Mouse (Mus musculus) hindlimb bud, embryonic 11.5 days (tissue): ENCODE results near the gene Alk.

Experiments used
- DNase-seq: peaks from one replicate; pipeline ENCODE4 v3.0.0-alpha.2; 2012; ENCODE audit warnings: low read depth, low spot score; ENCODE audit errors: extremely low spot score

Alk gene

DNA sequence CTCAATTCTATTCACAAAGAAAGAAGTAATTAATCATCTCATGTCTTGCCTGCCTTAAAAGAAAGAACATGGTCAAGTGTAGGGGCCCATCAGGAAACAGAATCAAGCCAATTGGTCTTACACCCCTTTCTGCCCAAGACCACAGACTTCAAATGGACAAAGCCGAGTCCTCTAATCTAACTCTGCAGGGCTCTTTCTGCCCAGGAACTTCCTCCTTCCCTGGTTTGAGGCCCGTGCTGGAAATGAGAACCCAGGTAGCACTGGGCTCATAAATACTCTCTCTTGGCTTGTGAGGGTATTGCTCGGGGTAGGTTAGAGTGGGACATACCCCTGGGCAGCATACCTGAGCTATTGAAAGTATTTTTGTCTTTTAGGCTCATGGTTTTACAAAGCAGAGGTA, 451.4 kb downstream of the Alk start:
- DNase-seq, result no peak

DNA sequence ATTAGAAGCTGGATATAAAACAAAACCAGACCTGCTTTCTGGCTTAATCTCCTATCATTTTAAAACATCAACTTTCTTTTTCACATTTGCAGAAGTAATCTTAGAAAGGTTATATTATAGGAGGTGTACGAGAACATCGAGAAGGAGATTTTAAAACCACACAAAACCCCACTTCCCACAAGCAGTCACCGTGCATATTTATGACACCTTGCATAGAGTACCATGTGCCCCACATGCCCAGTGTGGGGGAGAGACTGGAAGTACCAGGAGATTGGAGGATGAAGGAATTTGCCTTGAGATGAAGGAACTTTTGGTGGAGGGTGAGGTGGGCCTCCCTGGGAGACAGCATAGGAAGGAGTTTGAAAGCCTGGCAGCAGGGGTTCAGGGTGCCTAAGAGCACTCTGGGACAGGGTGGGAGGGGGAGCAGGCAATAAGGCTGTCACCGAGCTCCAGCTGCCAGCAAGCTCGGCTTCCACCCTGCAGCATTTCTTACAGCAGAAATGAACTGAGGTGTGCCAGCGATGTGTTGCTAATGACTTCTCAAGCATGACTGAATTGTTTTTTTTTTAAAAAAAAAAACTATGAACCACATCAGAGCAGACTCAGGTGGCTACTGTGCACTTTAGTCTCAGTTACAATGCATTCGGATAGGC, 459.4 kb downstream of the Alk start:
- no peak for DNase-seq

DNA sequence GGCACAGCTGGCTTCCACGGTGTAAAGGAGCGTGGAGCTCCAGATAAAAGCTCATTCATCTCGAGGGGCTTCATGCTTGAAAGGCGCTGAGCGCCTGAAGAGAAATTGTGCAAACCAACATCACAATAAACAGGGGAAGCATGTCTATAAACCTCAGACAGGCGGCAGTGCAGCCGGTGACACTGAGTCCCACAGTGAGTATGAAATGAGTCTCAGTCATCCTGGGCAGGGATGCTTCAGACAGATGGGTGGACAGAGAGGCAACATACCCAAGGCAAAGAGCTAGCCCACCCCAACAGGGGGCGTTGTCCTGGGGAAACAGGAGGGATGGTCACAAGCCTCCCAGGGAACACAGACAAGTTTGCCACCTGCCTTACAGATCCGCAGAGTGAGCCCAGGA, 460.0 kb downstream of the Alk start:
- no peak for DNase-seq

DNA sequence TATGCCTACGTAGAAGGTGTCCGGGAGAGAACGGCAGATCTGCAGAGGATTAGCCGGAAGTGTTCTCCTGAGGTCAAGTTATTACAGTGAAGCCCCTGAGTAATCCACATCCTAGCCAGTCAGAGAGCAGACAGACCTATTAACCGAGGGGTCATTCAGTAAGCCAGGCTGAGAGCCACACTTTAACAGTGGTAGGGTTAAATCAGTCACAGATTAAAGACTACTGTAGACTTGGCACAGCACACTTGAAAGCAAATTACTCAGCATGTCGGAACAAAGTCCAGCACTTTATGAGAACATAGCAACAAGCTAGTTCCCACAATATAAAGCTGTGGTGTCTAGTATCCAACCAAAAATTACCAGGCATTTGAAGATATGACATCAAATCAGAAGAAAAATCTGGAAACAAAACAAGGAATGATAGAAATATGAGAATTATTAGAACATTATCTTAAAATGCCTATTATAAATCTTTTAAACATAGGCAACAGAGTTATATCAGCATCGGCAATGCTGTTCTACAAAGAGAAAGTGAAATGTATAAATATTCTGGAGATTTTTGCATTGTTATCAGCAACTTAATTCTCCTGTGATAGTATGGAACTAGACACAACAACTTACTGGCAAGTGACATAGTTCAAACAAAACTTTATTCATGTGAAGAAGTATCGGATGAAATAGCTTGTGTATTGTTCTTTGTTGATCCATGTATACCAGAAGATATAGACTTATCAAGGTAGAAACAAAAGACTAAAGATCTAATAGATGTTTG, 472.1 kb downstream of the Alk start:
- no peak for DNase-seq

DNA sequence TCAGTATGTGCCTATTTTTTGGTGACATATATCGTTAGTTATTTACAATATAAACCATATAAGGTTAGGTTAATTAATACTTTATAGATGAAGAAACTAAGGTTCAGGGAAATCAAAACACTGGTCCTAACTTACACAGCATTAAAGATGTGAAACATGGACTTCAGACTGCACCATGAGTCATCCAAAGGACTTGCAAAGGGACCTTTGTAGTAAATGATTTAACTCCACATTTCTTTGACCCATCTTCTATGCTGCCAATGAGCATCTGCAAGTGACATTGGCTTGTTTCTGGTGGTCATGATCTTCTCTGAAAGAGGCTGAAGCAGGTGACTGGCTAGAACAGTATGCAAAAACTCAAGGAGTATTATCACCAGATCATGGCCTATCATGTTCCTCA, 482.8 kb downstream of the Alk start:
- no peak for DNase-seq

DNA sequence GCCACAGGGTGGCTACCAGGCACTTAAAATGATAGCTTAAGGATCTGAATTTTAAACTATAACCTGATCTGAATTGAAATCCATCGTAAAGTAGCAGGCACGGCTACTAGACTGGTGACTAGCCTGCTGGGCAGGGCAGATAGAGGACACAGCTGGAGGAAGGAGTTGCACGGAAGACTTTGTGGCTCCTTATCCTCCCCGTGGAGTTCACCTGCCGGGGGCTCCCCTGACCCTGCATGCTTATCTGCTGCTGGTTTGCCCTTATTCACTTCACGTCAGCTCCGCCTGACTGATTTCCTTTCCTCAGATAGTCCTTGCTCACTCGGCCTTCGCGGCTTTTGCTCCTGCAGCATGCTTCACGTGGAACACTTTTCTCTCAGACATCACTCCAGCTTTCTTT, 484.1 kb downstream of the Alk start:
- no peak for DNase-seq

DNA sequence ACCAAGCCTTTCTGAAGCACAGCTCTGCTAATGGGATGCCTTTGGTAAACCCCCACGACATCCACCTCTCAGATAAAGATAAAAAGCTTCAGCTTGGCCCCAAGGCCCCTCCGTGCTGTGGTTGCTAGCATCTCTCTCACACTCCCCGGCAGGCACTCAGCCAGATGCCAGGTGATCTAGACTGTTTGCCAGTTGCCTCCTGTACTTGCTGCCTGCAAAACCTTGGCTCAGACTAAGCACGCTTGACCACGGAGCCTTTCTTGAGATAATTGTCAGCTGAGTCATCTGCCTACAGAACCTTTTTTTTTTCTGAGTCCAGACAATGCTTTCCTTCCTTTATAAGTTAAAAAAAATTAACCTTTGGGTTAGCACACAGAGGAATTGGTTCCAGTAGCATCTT, 486.1 kb downstream of the Alk start:
- no peak for DNase-seq

DNA sequence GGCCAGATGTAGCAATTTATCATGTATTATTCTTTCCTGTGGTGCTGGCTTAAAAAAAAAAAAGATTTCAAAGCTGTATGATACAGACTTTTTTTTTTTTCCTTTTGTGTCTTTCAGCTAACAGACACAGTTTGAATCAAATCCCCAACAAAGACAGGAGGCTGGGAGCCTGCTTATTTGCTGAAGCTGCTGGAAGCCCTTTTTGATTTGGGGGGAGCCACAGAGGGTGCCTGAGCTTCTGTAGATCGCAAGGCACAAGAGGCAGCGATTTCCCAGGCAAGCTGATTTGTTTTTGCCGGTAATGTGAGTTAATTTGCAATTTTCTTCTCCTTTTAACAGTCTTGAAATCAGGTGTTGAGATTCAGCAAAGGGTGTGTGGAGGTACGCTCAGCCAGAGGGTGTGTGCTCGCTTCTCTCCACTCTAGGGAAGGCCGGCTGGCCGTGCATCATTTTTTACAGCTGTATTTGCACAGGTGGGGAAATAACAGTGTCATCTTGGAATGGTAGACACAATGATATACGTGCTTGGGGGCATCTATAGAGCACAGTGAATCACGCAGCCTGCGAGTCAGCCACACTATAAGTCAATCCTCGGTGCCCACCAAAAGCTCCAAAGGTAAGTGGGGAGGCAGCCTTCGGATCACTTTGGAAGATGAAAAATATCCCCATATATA, 489.0 kb downstream of the Alk start:
- no peak for DNase-seq

DNA sequence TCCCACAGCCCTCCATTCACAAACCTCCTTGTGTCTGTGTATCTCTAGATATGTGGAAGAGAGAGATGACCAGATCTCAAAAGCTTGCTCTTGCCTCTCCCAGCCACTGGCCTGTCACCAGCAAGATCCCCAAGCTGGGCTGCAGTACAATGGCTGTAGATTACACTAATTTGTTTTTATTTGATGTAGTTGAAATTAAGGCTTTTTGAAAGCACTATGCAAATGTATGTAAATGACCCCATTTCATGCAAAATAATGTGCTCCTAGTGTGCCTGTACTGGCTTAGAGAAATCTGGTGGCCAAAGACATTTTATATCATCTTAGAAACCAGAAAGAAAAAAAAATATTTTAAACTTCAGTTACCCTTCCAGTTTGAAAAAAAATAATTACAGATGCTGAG, 492.4 kb downstream of the Alk start:
- DNase-seq, result no peak

DNA sequence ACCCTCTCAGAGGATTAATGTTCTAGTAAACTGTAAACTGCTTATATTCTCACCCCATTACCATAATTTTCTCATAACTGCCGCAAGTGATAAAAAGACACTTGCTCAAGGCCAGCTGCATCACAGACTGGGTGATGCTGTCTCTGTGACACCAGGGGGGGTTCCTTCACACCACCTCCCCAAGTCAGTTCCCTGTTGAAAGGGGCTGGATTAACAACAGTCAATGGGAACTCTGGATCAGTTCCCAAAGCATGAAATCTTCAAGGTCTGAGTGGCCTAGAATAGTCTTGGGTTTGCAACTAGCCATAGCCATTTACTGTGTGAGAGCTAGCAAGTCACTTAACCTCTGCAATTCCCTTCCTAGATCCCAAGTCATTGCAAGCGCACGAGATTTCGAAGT, 492.9 kb downstream of the Alk start:
- no peak for DNase-seq

DNA sequence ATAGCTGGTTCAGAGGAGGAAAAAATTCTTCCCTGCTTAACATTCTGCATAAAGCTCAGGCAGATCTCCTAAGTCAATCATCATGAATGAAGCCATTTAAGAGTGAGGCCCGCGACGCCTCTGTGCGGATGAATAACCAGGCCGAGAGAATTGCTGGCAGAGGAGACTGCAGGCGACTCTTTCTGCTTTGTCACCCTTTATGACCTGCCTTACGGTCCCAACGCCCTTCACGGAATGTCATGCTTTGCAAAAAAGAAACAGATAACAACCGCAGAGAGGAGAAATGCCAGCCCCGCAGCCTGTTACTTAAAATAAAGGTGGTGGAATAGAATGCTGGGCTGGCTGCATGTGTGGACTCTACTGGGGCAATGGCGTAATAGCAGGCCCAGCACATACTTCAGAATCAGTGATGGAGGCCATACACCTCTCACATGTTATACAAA, 517.1 kb downstream of the Alk start:
- DNase-seq, result no peak

DNA sequence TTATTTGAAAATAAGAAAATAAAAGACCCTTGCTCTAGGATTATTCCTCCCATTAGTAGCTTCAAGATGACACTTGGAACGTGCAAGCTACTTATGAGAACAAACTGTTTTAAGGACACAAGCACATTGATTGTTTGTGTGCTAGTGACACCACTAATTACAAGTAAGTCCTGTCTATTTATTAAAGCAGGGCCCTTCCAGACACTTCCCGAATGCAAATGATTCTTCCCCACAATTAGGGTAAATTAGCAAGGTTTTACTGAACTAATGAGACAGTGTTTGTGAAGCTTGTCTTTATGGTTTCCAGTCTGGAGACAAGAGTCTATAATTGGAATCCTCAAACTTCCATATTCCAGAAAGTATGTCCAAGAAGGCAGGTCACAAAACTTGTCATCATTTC, 523.0 kb downstream of the Alk start:
- DNase-seq, result no peak

DNA sequence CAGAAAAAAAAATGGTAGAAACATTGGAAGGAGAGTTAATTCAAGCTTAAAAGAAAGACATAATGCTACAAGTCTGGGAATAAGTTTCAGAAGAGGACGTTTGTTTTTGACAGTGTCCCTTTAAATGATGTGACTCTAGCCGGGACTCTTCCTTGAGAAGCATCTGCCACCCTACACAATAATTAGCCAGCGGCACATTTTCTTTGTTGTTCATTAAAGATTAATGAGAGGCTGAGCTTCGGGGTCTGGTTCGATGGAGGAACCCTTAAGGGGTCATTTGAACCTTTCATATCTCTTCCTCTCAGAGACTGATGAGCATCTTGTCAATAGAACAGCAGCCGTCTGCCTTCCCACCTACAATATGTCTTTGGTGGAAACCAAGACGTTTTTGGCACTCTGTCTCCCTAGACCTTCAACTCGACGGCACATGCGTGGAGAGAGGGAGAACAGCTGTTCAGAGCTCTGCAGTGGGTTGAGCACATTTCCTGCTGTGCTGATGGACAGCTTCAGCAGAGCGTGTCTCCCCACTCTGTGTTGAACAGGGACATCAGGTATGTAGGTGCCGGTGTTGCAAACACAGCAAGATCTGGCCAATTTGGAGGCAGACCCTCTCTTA, 528.0 kb downstream of the Alk start:
- DNase-seq, result no peak

DNA sequence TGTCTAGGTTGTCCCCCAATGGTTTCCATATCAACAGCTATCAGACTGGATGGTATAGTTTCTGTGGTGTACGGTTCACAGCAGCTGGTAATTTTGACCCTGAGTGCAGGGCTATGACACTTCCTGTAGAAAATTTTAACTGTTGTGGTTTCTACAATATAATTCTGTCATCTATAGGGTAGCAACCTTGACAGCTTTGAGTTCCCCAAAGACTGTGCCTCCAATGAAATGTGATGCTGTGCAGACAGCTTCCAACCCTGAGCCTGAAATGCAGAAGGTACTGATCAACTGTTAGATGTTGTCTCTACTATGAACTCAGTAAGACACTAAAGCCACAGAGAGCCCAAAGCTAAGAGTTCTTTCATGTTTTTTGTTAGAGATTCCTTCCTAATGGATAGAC, 532.6 kb downstream of the Alk start:
- no peak for DNase-seq

DNA sequence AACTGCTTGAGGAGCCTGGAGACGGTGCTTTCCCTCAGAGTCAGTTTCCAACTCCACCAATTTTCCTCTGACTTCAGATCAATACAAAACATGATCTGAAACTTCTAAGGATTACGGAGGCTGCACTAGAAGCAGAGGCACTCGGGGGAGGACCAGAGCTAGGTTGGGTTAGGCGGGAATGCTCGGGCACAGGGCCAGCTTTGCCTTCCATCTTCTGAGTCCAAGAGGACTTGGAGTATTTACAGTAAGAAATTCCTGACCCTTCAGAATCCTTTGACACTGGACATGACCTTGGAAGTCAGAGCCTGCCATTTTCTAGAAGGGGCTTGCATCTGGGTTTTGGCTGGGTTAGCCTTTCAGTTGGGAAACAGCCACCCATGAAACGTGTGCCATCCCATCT, 536.3 kb downstream of the Alk start:
- no peak for DNase-seq

DNA sequence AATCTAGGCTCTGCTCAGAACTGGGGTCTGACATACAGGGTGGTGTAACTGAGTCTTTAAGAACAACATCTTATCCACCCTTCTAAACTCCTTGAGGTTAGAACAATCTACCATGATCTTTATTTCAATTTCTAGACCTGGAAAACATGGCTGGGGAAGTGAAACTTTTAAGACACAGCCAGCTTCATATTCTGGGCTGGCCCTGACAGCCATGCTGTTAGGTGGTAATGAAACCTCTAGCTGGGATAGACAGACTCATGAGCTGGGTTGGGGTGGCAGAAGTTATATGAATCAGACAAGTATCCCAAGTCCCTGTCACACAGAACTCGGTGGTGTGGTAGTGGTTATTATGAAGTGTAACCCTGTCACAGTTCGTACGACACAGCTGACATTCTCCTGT, 541.4 kb downstream of the Alk start:
- no peak for DNase-seq

DNA sequence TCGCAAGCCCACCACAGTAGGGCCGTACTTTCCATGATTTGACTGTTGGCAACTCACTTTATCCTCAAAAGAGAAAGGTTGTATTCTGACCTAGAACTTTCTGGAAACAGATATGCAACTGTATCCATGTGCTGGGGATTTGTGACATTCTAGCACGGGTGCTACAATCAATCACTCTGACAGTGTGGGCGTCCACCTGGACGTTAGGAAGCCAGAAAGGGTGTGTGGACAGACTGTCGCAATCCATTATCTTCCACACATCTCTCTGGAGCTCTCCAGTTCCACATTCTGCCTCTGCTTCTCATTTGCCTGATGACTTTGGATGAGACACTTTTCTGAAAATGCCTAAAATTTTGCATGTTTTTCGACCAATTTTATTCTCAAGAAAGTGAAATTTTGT, 545.1 kb downstream of the Alk start:
- no peak for DNase-seq

DNA sequence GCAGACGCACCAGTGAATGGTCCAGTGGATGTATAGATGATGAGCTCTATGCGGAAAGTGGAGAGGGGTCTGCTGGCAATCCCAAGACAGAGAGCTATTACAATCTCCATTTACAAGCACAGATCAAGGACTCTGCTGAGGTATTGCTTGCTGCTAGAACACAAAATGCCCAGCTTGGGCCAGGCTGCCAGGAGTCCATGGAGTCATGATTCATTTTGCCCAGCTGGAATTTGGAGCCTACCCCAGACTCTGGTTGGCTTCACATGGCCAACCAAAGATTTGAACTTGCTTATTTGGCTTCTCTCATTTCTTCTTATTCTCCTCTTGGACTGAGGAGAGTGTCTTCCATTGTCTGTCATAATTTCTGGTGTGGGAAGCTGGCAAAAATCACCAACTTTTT, 558.8 kb downstream of the Alk start:
- DNase-seq, result no peak

DNA sequence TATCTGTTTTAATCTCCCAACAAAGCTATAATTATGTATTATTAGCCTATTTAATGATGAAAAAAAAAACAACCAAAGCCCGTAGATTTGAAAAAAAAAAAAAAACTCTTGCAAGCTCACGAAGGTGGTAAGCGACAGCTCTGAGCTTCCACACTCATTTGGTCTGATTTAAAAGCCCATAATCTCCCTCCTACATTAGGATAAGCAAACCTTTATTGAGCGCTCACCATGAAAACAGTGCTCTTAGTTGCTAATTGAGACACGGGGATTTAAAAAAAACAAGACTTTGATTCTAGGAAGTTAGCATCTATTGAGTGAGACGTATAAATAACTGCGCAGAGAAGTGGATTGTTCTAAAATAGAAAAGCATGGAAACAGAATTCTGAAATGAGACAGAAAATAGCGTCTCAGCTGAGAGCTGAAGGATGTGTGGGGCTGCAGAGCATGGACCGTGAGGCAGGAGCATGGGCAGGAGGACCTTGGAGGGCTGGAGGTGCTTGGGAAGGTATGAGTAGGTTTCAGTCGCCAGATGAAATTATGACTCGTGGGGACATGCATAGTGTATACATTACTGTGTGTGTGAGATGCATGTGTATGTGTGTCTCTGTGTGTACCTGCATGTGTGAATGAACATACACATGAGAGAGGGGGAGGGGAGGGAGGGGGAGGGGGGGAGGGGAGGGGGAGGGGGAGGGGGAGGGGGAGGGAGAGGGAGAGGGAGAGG, 560.6 kb downstream of the Alk start:
- DNase-seq, result no peak

DNA sequence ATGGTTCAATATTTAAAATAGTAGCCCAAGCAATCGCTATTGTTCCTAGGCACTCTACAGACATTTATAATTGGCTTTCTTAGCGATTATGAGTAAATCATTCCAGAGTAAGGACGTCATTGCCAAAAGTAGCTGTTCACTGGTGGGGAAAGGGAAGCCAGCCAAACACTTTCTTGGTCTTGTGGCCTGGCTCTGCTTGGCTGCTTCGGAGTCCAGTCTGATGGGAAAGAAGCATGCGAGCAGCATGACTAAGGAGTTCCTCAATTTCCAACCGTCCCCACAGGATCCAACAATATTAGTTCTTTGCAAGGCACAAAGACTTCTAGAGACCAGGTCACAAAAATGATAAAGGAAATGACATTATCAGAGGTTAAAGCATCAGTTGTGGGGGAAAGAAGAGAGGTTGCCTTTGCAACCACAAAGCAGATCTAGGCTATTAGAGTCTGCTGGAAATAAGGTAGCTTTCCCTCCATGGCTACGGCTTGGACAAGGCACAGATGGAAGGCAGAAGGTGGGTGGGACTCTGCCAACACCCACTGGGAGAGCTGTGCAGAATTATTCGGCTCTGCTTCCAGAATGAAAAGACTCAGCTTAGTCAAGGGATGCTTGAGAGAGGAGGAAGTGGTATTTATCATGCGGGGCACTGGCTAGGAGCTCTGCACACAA, 561.3 kb downstream of the Alk start:
- no peak for DNase-seq
